Mouse (Mus musculus) thymus, postnatal 36 days (tissue): Measurements from ENCODE around the gene Atf6b.

ENCODE experiments used
- DNase-seq, 2 experiments: peaks; one replicate each; pipeline ENCODE4 v3.0.0; 2022; ENCODE audit warnings: mixed read lengths in 2 of 2

Gene Atf6b

GRCm38 (mm10) chr17:34646906-34647787 is at the start of gene Atf6b:
Gene Atf6b (plus strand): TSS chr17:34647146.
- peak; percentile 88 to 96 for DNase-seq

DNA sequence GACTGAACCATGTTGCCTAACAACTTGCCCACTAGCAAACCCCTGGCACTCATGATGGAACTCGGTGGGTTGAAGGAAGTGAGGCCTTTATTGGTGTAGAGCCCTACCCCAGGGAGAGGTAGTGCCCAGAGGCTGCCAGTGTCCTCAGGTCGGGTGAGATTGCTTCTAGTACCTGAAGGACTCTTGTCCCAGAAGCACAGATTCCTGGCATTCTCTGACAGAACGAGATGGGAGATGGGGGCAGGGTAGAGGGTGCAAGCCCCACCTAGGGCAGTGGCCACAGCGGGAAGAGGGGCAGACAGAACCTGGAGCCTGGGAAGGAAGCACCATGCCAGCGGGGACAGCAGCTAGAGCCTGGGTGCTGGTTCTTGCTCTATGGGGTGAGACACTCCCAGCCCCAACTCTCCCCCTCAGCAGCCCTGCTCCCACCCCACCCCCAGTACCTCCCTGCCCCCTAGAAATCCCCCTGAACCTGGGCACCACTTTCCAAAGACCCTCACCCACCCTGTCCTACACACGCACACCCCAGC is 49.3 kb upstream of the Atf6b start, which contains the start of gene Ager:
TSS of gene Ager (plus strand) at position 297 of the 530 bp plus-strand sequence.
- no peak for DNase-seq

- DNase-seq = no peak
Observed at GRCm38 (mm10) chr17:34599891-34600290, 47.1 kb upstream of the Atf6b start.

DNA sequence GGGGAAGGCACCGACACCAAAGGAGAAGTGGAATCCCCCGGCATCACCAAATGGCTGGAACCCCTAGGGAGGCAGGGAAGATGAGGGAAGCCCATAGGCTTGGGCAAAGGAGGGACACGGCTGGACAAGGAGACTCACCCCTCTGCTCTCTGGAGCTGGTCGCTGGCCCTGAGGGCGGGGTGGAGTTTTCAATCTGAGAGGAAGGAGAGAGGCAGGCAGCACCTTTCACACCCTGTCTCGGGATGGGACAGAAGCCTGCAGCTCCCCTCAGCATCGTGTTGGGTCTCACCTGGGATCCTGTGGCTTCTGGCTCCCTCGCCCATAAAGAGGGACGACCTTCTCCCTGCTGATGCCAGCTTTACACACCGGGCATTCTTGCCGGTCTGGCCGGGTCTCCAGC is 45.1 kb upstream of the Atf6b start:
- DNase-seq = peak in 1 of 2 experiments; percentile 17

DNA sequence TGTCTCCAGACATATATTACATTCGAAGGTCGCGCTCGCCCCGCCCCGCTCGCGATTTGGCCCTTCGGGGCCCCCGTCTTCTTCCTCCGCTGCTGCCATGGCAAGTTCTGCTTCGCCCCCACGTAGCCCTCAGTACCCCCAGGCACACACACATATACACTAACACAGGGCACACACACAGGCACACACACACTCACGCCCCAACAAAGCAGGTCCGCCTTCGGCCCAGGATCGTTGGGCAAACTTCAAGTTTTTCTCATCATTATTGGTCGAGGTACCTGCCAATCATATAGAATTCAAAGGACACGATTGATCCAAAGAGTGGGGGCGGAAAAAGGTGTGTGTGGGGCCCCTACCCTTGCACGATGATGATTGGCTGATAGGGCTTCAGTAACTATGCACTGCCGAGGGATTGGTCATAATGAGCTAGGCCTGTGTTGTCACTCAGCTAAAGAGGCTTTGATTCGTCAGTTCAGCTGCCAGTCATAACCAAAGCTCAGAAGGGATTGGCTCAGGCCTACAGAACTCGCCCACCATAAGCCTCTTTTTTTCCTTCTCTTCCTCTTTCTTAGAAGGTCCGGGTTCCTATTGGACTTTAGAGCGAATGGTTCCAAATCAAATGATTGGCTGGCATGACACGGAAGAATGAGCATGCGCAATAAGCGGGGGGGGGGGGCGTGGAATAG is 43.4 kb upstream of the Atf6b start, which contains the start of gene Rnf5:
TSS of gene Rnf5 (minus strand) at position 316 of the 686 bp plus-strand sequence.
- peak; percentile 94 to 95 for DNase-seq

DNA sequence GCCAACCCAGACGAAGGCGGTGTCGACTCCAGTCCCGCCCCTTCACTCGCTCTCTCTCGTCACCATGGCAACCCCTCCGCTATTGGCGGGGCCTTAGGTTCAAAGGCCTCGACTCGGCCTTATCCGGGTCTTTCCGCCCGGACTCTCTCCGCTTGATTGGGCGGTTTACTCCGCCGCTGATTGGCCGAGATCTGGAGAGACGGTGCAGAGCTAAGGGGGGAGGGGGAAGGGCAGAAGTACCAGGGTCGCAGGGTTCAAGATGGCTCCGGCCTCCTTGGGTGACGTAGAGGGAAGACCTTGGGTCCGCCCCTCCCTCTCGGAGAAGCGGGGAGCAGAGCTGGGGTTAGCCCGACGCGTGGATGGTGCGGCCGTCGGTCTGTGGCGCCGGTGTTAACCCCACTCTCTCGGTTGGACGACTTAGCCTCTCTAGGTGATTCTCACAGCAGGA is 42.9 kb upstream of the Atf6b start, which contains the start of gene Agpat1:
TSS of gene Agpat1 (plus strand) at position 202 of the 448 bp plus-strand sequence.
- peak; percentile 96 to 99 for DNase-seq

DNA sequence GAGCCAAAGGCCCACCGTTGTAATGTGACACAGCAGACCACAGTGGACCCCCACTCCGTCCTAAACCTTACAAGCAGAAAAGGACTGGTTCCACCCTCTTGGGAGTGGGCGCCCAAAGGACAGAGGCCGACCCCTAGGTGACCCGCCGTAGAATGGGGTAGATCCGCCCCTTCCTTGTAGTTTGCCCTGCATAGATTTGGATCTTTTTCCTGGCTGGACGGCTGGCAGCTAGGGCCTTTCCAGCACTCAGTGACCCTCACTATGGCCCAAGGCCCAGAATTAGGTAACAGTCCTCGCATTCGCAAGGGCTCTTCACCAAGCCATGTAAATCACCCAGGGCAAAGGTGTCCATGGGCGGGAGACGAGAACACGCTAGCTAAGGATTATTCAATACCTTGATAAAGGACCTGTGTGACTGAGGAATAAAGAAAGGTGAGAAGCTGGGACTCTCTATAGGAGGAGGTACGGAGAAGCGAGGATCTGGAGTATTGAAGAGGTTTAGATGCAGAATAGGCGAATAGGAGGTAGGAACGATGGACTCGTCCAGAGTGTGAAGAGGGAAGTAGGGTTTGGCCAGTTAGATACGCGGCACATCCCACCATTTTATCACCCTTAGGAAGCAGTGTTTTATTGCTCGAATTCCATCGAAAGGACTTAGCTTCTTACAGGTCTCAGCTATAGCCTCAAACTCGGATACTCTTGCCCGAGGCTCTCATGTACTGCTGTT is 42.3 kb upstream of the Atf6b start:
- DNase-seq = peak in 1 of 2 experiments; percentile 5

GRCm38 (mm10) chr17:34605609-34606008 is 41.3 kb upstream of the Atf6b start:
- peak; percentile 97 for DNase-seq

GRCm38 (mm10) chr17:34606186-34607039 is 40.5 kb upstream of the Atf6b start:
- DNase-seq = peak in 1 of 2 experiments; percentile 25

DNA sequence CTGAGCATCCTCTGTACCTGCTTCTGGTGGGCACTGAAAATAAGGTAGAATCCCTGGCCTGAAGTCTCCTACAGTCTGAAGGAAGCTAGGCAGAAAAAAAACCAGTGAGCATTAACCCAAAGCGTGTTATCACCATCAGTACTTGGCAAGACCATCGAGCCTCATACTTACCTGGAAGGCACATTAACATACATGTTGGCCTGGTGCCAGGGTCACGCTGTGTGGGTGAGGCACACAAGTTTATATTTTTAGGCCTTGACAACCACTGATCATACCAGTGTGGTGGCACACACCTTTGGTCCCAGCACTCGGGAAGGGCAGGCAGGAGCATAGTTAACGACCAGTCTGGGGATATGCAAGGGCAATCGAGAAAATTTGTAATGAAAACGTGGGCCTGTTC is 38.9 kb upstream of the Atf6b start:
- DNase-seq = no peak

GRCm38 (mm10) chr17:34611050-34611449 is 35.9 kb upstream of the Atf6b start:
- no peak for DNase-seq

DNA sequence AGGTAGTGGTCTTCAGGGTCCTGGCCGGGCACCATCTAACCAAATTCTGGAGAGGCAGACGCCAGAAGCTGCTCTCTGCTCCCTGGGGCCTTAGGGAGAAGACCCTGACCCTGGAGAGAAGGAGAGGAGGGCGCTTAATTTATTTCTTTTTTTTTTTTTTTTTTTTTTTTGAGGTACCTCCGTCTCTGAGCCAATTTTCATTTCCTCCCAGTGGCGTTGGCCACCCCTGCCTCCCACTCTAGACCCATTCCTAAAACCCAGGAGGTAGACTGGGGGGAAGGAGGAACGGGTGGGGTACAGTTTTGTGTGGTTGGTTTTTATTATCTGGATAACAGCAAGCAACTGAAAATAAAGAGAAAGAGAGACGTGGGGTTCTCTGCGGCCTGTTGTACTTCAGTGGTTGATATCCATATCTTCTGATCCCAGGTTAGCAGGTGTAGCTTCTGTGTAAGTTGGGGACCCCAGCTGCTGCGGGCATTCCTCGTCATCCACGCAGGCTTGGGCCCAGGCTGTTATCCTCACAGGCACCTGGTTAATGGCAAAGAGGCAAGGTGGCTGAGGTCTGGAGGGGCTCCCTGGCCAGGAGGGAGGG is 33.8 kb upstream of the Atf6b start:
- DNase-seq = no peak

DNA sequence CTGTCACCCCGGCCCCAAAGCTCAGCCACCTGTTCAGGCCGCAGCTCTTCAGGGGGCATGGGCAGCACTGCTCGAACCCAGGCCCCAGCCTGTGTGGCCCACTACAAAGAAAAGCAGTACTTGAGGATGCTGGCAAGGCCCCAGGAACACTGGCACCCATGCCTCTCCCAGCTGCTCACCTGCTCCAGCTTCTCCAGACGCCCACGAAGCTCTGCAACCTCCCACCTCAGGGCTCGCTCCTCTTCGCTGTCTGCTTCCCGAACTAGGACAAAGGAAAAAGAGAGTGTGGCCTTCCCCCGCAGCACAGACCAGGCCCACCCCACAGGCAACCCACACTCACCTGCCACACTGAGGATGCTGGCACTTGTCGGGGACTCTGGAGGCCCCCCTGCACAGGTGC is 33.1 kb upstream of the Atf6b start:
- no peak for DNase-seq

DNA sequence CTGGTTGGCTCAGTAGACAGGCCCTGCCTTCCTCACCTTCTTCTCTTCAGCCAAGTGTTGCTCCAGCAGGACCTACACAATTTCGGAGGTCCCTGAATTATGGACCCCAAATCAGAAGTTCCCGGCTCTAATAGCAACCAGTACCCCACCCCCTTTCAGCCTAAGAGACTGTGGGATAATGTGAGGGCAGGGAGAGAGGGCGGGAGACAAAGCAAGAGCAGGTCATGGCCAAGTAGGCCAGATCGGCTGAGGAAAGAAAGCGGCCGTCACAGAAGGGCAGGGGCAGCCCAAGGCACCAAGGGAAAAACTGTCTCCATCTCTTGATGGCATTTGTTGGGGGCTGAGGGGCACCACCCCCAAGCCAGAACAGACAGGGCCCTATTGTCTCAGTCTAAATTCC is 31.1 kb upstream of the Atf6b start, which contains the start of gene Egfl8:
TSS of gene Egfl8 (minus strand) at position 101 of the 400 bp plus-strand sequence.
- no peak for DNase-seq

DNA sequence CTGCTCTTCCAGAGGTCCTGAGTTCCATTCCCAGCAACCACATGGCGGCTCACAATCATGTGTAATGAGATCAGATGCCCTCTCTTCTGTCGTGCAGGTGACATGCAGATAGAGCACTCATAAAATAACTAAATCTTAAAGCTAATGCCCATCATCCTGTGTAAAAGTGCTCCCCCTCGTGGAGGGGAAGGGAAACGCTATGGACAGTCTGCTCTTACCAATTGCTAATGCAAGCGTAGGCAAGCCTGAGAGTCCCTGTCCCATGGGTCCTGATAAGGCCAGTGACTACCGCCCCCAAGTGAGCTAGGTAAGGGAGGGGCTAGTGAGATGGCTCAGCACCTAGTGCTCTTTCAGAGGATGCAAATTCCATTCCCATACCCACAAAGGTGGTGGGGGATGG is 27.9 kb upstream of the Atf6b start:
- DNase-seq = peak; percentile 79 to 83

DNA sequence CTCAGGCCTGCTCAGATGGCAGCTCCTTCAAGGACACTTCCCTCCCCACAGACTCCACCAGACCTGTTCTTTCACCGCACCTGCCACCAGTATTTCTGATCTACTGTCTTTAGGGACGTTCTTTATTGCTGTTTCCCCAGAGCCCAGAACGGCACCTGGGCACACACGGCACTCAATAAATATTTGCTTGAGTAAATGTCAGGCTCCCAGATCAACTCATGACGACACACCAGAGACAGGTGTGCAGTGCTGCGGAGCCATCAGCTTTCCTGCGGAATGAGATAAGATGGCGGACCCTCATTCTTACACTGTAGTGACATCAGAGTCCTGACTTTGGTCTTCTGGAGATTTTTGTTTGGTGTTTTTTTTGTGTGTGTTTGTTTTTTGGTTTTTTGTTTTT is 25.9 kb upstream of the Atf6b start:
- no peak for DNase-seq

- no peak for DNase-seq
Observed at GRCm38 (mm10) chr17:34623161-34623560, 23.8 kb upstream of the Atf6b start.

DNA sequence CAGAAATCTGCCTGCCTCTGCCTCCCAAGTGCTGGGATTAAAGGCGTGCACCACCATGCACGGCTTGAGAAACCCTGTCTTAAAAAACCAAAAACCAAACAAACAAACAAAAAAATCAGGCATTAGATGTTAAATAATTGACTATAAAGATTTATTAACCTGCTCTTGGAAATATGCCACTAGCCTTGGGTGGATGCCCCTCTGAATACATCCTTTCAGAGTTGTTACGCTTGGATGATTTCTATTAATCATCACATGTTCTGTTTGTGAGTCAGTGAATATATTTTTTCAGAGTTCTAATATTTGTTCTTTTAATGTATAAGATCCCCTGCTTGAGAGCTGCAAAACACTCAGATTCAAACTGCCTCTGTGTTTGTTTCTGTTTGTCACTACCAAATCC is 22.0 kb upstream of the Atf6b start:
- DNase-seq = no peak

DNA sequence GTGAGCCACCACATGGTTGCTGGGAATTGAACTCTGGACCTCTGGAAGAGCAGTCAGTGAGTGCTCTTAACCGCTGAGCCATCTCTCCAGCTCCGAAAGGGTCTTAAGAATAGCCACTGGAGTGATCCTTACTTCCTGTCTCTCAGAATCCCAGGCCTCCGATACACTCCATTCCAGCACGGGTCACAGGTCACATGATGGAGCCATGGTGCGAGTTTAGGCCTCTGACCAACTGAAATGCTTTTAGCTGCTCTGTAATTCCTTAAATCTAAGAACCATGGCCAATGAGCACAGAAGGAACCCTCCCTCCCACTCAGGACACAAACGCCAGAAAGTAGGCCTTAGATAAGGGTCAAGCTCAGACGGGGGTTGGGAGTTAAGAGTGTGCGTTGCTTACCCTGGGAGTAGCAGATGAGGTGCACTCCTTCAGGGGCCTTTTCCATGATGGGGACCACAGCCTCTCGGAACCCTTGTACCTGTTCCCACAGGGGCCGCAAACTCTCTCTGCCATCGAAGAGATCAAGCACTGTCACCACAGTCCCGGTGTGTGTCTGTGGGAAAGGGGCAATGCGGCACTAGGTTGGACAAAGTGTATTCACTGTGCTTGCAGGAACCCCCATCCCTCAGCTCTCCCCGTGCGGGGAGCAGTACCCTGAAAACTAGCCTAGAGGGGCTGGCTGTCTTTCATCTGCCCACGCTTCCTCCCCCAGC is 20.7 kb upstream of the Atf6b start:
- DNase-seq = no peak

GRCm38 (mm10) chr17:34626773-34627092 is 20.2 kb upstream of the Atf6b start:
- DNase-seq = peak; percentile 61 to 69
